Mouse (Mus musculus) embryo, embryonic 11.5 days (tissue): ENCODE data around the gene Pla2g10.
"Not testable (repeated sequence)": the region's sequence is repeated elsewhere in the genome, so short reads cannot be mapped to it uniquely, and the experiment has no call there.

Source experiments
- DNase-seq: peaks from one replicate; pipeline ENCODE4 v3.0.0-alpha.2; 2012; ENCODE audit warnings: low read depth, low spot score

Gene Pla2g10

DNA sequence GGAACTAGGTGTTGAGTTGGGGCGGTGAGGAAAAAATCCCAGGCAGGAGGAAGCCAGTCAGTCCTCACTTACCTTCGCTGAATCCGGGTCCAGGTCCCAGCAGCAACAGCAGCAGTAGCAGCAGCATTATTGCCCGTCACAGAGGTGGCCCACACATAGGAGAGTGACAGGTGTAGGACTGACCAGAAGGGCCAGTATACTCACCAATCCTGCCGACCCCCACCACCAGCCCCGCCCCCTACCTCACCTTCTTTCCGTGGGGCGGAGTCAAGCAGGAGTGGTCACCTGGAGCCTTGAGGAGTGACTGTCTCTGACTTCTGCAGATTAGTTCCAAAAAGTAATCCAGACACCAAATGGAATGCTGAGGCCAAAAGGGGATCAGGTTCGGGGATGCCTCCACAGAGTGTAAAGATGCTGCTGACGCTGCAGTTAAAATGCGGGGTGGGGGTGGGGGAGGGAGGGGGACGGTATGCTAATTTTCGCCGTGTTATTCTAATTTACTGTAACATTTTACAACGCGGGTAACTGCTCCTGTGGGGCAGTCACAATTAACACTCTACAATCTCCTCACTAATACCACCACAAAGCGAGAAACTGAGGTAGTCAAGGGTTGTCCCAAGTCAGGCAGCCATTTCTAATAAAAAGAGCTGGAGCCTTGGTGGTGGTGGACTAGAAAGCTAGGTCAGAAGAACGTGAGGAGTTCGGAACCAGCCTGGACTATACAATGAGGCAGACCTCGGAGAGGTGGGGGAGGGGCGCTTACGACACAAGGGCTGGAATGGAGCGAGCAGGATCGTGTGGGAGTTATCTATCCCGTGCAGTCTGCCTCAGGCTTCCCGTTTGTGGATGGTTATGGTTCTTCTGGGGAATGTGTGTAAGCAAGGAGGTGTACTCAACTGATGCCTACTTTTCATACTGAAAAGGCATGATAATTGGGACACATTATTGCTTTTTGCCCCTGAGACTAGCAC, at the start of gene Pla2g10:
Gene Pla2g10, minus strand, starts transcription at position 699 of the 971 bp plus-strand sequence.
- no peak for DNase-seq

DNA sequence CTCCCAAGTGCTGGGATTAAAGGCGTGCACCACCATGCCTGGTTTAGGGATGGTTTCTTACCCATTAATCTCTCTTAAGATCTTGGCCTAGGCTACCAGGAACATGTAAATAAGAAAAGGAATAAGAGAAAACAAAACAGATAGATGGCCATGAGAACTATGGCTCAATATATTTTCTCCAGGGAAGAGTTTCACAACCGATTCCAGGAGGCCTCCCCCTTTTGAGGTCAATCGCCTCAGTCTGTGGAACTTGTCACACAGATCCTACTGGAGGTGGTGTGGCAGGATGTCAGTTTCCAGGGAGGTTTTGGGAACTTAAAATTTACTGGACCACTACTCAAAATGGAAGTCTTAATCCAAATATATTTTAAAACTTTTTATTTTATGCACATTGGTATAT, 43.9 kb upstream of the Pla2g10 start:
- not testable (repeated sequence) for DNase-seq

- DNase-seq = not testable (repeated sequence)
Measured at GRCm38 (mm10) chr16:13774011-13774410, 43.2 kb upstream of the Pla2g10 start.

DNA sequence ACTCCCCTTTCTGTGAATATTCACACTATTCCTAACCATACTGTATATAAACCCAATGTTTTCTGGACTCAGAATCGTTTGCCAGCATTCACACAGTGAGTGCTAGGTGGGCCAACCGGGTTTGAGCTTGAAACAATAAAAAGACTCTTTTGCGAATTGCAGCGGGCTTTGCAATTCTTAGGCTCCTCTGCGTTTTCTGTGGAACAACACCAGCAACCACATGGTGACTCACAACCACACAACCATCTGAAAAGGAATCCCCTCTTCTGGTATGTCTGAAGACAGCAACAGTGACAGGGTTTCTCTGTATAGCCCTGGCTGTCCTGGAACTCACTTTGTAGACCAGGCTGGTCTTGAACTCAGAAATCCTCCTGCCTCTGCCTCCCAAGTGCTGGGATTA, 41.3 kb upstream of the Pla2g10 start:
- not testable (repeated sequence) for DNase-seq

GRCm38 (mm10) chr16:13771603-13772002, 40.8 kb upstream of the Pla2g10 start:
- not testable (repeated sequence) for DNase-seq

DNA sequence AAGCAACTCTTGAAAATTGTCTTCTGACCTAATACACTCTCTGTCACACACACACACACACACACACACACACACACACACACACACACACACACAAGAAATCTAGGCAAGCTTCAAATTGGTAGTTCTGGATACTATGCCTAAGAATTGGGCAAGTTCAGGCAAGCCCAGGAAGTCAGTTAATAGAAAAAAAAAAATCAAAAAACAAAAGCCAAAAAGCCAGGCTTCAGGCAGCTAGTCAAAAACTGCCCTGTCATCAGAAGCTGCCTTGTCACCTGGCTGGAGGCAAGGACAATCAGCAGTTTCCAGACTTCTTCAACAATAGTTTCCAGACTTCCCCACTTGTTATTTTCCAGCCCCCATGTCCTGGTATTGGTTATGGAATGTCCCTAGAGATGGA, 35.6 kb upstream of the Pla2g10 start:
- no peak for DNase-seq

DNA sequence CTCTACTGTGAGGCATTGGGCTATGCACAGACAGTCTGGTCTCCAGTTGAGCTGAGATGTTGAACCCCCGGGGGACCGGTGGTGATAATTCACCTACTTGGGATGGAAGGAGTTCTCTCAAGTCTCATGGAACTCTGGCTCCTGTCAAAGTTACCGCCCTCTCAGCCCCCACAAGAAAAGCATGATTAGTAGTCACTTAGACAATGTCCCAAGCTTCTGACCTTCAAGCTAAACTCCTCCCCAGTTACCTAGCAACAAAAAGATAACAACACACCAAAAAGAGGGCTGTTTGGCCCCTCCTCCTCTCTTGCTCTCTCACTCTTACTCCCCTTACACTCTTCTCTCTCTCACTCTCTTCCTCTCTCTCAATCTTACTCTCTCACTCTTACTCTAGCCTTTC, 33.7 kb upstream of the Pla2g10 start:
- DNase-seq = no peak

GRCm38 (mm10) chr16:13762807-13763206, 32.0 kb upstream of the Pla2g10 start:
- not testable (repeated sequence) for DNase-seq

DNA sequence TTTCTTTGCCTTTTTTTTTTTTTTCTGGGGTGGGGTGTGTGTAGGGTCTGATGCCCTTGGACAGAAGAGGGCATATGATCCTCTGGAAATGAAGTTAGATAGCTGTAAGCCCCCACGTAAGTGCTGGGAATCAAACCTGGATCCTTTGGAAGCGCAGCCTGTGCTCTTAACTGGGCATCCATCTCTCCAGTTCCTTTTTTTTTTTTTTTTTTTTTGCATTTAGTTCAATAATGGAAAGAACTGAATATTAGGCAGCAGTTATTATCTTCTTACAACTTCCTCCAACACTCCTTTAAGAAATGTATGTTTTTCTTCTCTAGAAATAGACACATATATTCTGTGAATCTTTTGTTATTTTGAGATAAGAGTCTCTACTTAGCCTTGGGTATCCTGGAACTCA, 27.0 kb upstream of the Pla2g10 start:
- DNase-seq = no peak

DNA sequence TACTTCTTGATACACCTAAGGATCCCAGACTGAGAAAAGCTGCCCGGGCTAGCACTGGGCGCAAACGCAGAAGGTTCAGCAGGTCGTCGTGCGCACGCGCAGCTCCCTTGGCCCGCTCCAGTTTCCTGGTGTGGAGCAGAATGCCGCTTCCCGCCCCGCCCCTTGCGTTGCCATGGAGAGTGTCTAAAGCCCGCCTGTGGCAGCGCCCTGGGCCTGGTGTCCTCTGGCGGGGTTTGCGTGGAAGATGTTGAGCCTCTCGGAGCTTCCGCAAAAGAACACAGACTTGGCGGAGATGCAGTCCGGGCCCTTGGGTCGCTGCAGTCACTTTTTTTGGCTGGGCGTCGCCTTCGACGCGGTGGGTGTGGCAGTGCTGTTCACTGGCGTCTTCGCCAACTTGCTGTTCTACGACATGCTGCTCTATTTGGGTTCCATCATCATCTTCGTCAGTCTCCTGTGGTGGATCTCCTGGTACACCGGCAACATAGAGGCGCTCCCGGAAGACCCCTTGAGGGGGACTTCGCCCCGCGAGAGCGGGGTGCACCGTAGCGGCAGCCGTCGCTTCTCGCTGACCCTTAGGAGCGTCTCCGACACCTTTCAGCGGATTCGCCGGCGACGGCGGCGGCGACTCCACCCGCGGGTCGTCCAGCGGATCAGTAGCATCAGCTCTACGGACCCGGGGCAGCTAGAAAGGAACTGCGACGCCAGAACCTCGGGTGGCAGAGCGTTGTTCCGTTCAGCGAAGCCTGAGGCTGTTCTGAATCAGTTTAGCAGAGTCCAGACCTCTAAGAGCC, 23.8 kb upstream of the Pla2g10 start:
- peak; percentile 89 for DNase-seq

DNA sequence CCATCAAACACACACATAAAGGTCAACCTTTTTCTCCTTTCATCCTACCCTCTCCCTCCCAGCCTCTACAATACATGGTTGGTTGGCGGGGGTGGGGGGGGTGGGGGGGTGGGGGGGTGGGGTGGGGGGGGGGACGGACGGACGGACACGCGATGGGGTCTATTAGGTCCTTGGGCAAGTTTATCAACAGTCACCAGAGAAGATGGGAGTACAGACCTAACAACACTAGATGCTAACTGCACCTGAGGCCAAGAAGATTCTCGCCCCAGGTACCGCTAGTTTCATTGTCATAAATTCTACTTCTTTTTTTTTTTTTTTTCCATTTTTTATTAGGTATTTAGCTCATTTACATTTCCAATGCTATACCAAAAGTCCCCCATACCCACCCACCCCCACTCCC, 23.2 kb upstream of the Pla2g10 start:
- DNase-seq = no peak

GRCm38 (mm10) chr16:13750626-13751025, 19.8 kb upstream of the Pla2g10 start:
- DNase-seq = no peak

DNA sequence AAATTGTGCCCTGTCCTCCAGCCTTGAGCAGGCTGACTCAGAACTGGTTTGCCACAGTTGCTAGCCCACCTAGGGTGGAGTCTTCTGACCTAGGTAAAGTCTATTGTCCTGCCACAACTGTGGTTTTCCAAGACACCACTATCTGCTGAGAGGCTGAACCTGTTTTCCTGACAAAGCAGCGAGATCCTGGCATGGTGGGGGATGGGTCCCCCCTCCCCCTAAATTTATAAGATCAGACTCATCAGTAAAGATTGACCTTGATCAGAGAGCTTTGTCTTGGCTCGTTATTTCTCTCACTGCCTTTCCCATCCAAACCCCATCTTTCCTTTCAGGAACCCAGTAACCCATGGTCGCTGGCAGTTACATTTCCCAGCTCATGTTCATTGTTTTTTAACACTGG, 19.2 kb upstream of the Pla2g10 start:
- DNase-seq = no peak

DNA sequence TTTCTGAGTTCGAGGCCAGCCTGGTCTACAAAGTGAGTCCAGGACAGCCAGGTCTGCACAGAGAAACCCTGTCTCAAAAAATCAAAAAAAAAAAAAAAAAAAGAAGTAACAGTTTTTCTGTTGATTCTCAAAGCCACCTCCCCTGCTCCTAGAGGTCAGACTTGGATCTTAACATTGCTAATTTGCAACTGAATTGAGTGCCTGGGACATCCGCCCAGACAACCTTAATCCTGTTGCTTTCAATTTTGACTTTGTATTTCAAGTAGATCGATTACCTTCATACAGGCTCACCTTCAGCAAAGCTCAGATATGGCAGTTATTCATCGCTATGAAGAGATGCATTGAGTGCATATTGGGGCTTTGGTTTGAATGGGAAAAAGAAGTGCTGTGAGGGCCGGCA, 18.5 kb upstream of the Pla2g10 start:
- no peak for DNase-seq

DNA sequence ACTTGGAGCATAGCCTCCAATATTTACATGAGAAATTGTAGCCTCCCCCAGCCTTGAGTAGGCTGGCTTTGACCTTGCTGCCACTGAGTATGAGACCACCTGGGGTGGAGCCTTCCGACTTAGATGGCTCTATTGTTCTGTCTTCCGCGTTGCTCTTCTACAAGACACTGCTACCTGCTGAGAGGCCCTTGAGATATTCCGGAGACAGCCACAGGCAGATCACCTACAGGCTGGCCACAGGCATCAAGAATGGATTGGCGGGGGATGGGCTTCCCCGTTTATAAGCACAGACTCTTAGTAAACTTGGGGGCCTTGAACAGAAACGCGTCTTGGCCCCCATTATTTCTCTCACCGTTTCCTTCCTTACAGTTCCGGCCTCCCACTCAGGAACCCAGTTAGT, 18.0 kb upstream of the Pla2g10 start:
- not testable (repeated sequence) for DNase-seq

DNA sequence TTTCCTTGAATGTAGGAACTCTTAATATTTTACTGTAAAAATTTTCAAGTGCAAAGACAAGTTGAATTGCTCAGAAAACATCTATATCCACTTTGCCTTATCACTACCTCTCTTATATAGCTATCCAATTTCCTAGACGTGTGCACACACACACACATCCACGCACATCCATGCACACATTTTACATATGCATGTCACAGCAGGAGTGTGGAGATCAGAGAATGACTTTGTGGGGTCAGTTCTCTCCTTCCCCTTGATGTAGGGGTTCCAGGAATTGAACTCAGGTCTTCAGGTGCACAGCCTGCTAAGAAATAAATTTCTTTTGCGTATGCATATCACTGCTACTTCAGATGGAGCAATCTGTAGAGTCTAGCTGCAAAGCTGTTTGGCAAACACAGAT, 17.3 kb upstream of the Pla2g10 start:
- DNase-seq = no peak

GRCm38 (mm10) chr16:13747708-13748107, 16.9 kb upstream of the Pla2g10 start:
- DNase-seq = no peak

GRCm38 (mm10) chr16:13740844-13741243, 10.1 kb upstream of the Pla2g10 start:
- DNase-seq = no peak

GRCm38 (mm10) chr16:13739044-13739443, 8.3 kb upstream of the Pla2g10 start:
- DNase-seq = not testable (repeated sequence)

DNA sequence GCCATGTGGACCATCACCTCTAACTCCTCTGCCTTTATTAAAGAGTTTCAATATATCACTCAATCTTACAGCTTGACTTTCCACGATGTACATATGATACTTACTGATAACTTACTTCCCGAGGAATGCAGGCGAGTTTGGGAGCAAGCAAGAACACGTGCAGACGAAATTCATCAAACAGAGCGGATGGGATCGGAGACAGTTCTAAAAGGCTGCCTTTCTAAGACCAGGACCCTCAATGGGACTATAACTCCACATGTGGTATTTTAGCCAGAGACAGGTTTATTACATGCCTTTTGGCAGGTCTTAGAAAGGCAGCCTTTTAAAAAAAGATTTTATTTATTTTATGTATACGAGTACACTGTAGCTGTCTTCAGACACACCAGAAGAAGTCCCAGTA, 5.2 kb upstream of the Pla2g10 start:
- no peak for DNase-seq

GRCm38 (mm10) chr16:13733518-13734137, 2.8 kb upstream of the Pla2g10 start:
- peak; percentile 46 for DNase-seq

DNA sequence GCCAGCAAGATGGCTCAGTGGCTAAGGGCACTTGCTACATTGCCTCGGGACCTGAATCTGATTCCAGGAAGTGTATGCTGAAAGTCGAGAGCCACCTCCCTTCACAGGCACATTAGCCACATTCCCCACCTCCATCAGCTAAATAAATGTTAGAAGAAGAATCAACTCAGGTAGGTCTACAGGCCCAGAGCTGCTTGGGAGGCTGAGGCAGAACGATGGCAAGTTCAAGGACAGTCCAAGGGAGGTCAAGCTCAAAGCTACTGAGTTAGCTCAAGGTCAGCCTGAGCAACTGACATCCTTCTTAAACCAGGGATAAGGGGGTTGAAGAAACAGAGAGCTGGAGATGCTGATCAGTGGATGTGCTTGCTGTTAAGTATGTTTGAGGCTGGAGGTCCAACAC, 2.0 kb upstream of the Pla2g10 start:
- no peak for DNase-seq
